Comparison of ENCODE assay signal across 8 mouse cellular contexts in genomic region chr8:84009876-84010275, GRCm38 (mm10). TPM values are rescaled to one million over a fixed set of nuclear protein-coding genes. Genes with fewer than 3 reads are reported as not detected.
DNase-seq lines count a peak whose midpoint lies in the region; ATAC-seq lines count a peak whose summit lies in the region.

No protein-coding gene starts in this region.

- H3K4me1 ChIP-seq in limb, embryonic 13.5 days: peaks cover 33% of the 10 kb centered on the region
- H3K4me1 ChIP-seq in stomach, embryonic 14.5 days (ENCODE audit: control insufficient read depth, insufficient read depth, low read length): peaks cover 16% of the 10 kb centered on the region

- no peak overlapping the region for H3K9ac ChIP-seq in limb, embryonic 13.5 days
- H3K9ac ChIP-seq in stomach, embryonic 14.5 days (replicated peaks; ENCODE audit: low read depth, low read length): no peak overlapping the region

- peak overlapping the region; percentile 96; the same call in 1 of the 2 replicates for H3K4me2 ChIP-seq in limb, embryonic 13.5 days (replicated peaks)
- H3K4me2 ChIP-seq in stomach, embryonic 14.5 days (replicated peaks; ENCODE audit: low read depth, low read length): peak overlapping the region; percentile 92; the same call in 1 of the 2 replicates

- ATAC-seq in CD4-positive, CD25-positive, alpha-beta regulatory T cell, adult 4 months: no peak
- ATAC-seq in limb, embryonic 13.5 days (ENCODE audit: low FRiP score, low read depth): peak; percentile 54; the same call in 1 of the 2 replicates
- peak; percentile 30; the same call in 1 of the 2 replicates for ATAC-seq in stomach, embryonic 14.5 days (ENCODE audit: insufficient number of reproducible peaks, insufficient read depth, low FRiP score, low read depth)

- WGBS in limb, embryonic 13.5 days: under 1% methylated on average over 11 of the region's 11 CpGs
- under 1% methylated on average over 11 of the region's 11 CpGs for WGBS in stomach, embryonic 14.5 days

- DNase-seq in CD4-positive, CD25-positive, alpha-beta regulatory T cell, adult 2 months (ENCODE audit: low read depth, low spot score): peak; percentile 88
- peak; percentile 92 for DNase-seq in embryo, embryonic 10 days (ENCODE audit: low spot score)
- peak; percentile 81 to 88 for DNase-seq in gastrocnemius, postnatal 4 days (ENCODE audit: low spot score in 2 of 2)
- DNase-seq in kidney, adult 8-10 months: peak; percentile 88 to 94
- peak; percentile 87 for DNase-seq in naive thymus-derived CD4-positive, alpha-beta T cell, adult 2 months (ENCODE audit: low read depth)

- H3K27ac ChIP-seq in limb, embryonic 13.5 days: no peak overlapping the region
- no peak overlapping the region for H3K27ac ChIP-seq in stomach, embryonic 14.5 days (ENCODE audit: low read length)

- H3K9me3 ChIP-seq in limb, embryonic 13.5 days: no peaks in the 10 kb centered on the region
- H3K9me3 ChIP-seq in stomach, embryonic 14.5 days (ENCODE audit: control insufficient read depth, low read depth, low read length): no peaks in the 10 kb centered on the region

- H3K4me3 ChIP-seq in limb, embryonic 13.5 days: peak overlapping the region; percentile 58; the same call in 1 of the 2 replicates
- no peak overlapping the region for H3K4me3 ChIP-seq in stomach, embryonic 14.5 days (ENCODE audit: low read depth, low read length)

- H3K36me3 ChIP-seq in limb, embryonic 13.5 days: no peaks in the 10 kb centered on the region
- no peaks in the 10 kb centered on the region for H3K36me3 ChIP-seq in stomach, embryonic 14.5 days (ENCODE audit: control insufficient read depth, insufficient read depth, low read length)

- H3K27me3 ChIP-seq in limb, embryonic 13.5 days: peaks cover 44% of the 10 kb centered on the region
- H3K27me3 ChIP-seq in stomach, embryonic 14.5 days (ENCODE audit: control insufficient read depth, insufficient read depth, low read length): peaks cover 28% of the 10 kb centered on the region

RNA-seq across cellular contexts. Expression of gene 2210011C24Rik, which starts 2.1 kb away (rescaled TPM):
- polyA plus RNA-seq in CD4-positive, CD25-positive, alpha-beta regulatory T cell, adult 4 months (2017; shearing (Covaris generic)): not detected
- 1 to 10 TPM in 1 of 2 experiments, under 1 TPM in 1; 0.65 to 1.2 TPM for total RNA-seq in gastrocnemius, postnatal 4 days (2021)
- polyA plus RNA-seq in limb, embryonic 13.5 days (2015; fragmentation: Nextera tagmentation; extraction: Ambion mirVana): 0.22 and 0.31 TPM in 2 replicates
- 1.1 and 1.3 TPM in 2 replicates for polyA plus RNA-seq in stomach, embryonic 14.5 days (2014; fragmentation: Nextera tagmentation; extraction: Ambion mirVana)

RNA-seq across cellular contexts. Expression of gene 1700067K01Rik, which starts 8.6 kb away (rescaled TPM):
- not detected for polyA plus RNA-seq in CD4-positive, CD25-positive, alpha-beta regulatory T cell, adult 4 months (2017; shearing (Covaris generic))
- under 1 TPM in 1 of 2 experiments, not detected in 1; 0.44 TPM for total RNA-seq in gastrocnemius, postnatal 4 days (2021)
- 1.3 and 1.4 TPM in 2 replicates for polyA plus RNA-seq in limb, embryonic 13.5 days (2015; fragmentation: Nextera tagmentation; extraction: Ambion mirVana)
- 0.71 and 0.87 TPM in 2 replicates for polyA plus RNA-seq in stomach, embryonic 14.5 days (2014; fragmentation: Nextera tagmentation; extraction: Ambion mirVana)

RNA-seq across cellular contexts. Expression of gene Palm3, which starts 11.4 kb away (rescaled TPM):
- 1 to 10 TPM; 2.0 to 2.9 TPM for polyA plus RNA-seq in CD4-positive, CD25-positive, alpha-beta regulatory T cell, adult 4 months (2017; shearing (Covaris generic))
- total RNA-seq in gastrocnemius, postnatal 4 days (2021): 1 to 10 TPM; 1.1 to 2.2 TPM
- 6.6 and 7.6 TPM in 2 replicates for polyA plus RNA-seq in limb, embryonic 13.5 days (2015; fragmentation: Nextera tagmentation; extraction: Ambion mirVana)
- polyA plus RNA-seq in stomach, embryonic 14.5 days (2014; fragmentation: Nextera tagmentation; extraction: Ambion mirVana): 3.2 and 3.6 TPM in 2 replicates

RNA-seq across cellular contexts. Expression of gene Samd1, which starts 12.4 kb away (rescaled TPM):
- 1 to 10 TPM; 5.9 to 6.3 TPM for polyA plus RNA-seq in CD4-positive, CD25-positive, alpha-beta regulatory T cell, adult 4 months (2017; shearing (Covaris generic))
- total RNA-seq in gastrocnemius, postnatal 4 days (2021): 10 to 100 TPM; 40.7 to 44.4 TPM
- 12.3 and 12.4 TPM in 2 replicates for polyA plus RNA-seq in limb, embryonic 13.5 days (2015; fragmentation: Nextera tagmentation; extraction: Ambion mirVana)
- 17.5 and 18.3 TPM in 2 replicates for polyA plus RNA-seq in stomach, embryonic 14.5 days (2014; fragmentation: Nextera tagmentation; extraction: Ambion mirVana)

RNA-seq across cellular contexts. Expression of gene Il27ra, which starts 32.5 kb away (rescaled TPM):
- 100 to 1,000 TPM; 261 to 389 TPM for polyA plus RNA-seq in CD4-positive, CD25-positive, alpha-beta regulatory T cell, adult 4 months (2017; shearing (Covaris generic))
- 1 to 10 TPM in 1 of 2 experiments, under 1 TPM in 1; 0.93 to 1.4 TPM for total RNA-seq in gastrocnemius, postnatal 4 days (2021)
- 0.98 and 1.1 TPM in 2 replicates for polyA plus RNA-seq in limb, embryonic 13.5 days (2015; fragmentation: Nextera tagmentation; extraction: Ambion mirVana)
- polyA plus RNA-seq in stomach, embryonic 14.5 days (2014; fragmentation: Nextera tagmentation; extraction: Ambion mirVana): 1.1 and 1.3 TPM in 2 replicates
